Mouse (Mus musculus): ENCODE measurements around the gene Cldn3. TPM values are rescaled to one million over a fixed set of nuclear protein-coding genes. Genes with fewer than 3 reads are reported as not detected.

Gene Cldn3
- total RNA-seq, 2 experiments from 2014 or later, result 0.18 to 0.36 TPM

- DNase-seq (ENCODE audit: low spot score), result no peak
Observed at GRCm38 (mm10) chr5:135002151-135002550, 16.1 kb downstream of the Cldn3 start.

- DNase-seq (ENCODE audit: low spot score), result no peak
Observed at GRCm38 (mm10) chr5:135007802-135008571, 22.0 kb downstream of the Cldn3 start.

- DNase-seq (ENCODE audit: low spot score), result peak; percentile 98
Observed at GRCm38 (mm10) chr5:135008671-135009589, 22.9 kb downstream of the Cldn3 start, which contains the start of gene Abhd11. Abhd11 (plus strand) TSS chr5:135009152.

GRCm38 (mm10) chr5:135009590-135010319 is 23.7 kb downstream of the Cldn3 start:
- DNase-seq (ENCODE audit: low spot score), result peak; percentile 91

- DNase-seq (ENCODE audit: low spot score), result no peak
Observed at GRCm38 (mm10) chr5:135010320-135010709, 24.3 kb downstream of the Cldn3 start.

GRCm38 (mm10) chr5:135010841-135011743 is 25.1 kb downstream of the Cldn3 start:
- DNase-seq (ENCODE audit: low spot score), result no peak

GRCm38 (mm10) chr5:135011809-135012613 is 26.0 kb downstream of the Cldn3 start:
- no peak for DNase-seq (ENCODE audit: low spot score)

GRCm38 (mm10) chr5:135012671-135013441 is 26.8 kb downstream of the Cldn3 start:
- peak; percentile 78 for DNase-seq (ENCODE audit: low spot score)

GRCm38 (mm10) chr5:135015497-135015896 is 29.5 kb downstream of the Cldn3 start:
- DNase-seq (ENCODE audit: low spot score), result peak; percentile 87

GRCm38 (mm10) chr5:135016224-135016759 is 30.3 kb downstream of the Cldn3 start:
- DNase-seq (ENCODE audit: low spot score), result no peak

GRCm38 (mm10) chr5:135021814-135022213 is 35.8 kb downstream of the Cldn3 start:
- no peak for DNase-seq (ENCODE audit: low spot score)

GRCm38 (mm10) chr5:135023344-135024173 is 37.5 kb downstream of the Cldn3 start, which contains the start of gene Stx1a:
Stx1a (plus strand) TSS chr5:135023482.
- peak; percentile 85 for DNase-seq (ENCODE audit: low spot score)

GRCm38 (mm10) chr5:135024665-135025224 is 38.7 kb downstream of the Cldn3 start:
- DNase-seq (ENCODE audit: low spot score), result no peak

GRCm38 (mm10) chr5:135025899-135026298 is 39.9 kb downstream of the Cldn3 start:
- no peak for DNase-seq (ENCODE audit: low spot score)

- no peak for DNase-seq (ENCODE audit: low spot score)
Observed at GRCm38 (mm10) chr5:135029007-135029854, 43.2 kb downstream of the Cldn3 start.

GRCm38 (mm10) chr5:135032581-135032980 is 46.6 kb downstream of the Cldn3 start:
- no peak for DNase-seq (ENCODE audit: low spot score)
